Mouse (Mus musculus) heart, postnatal 0 days (tissue): ENCODE results near the gene Enc1. TPM values are rescaled to one million over a fixed set of nuclear protein-coding genes. Genes with fewer than 3 reads are reported as not detected.

ENCODE experiments used
- ATAC-seq: fragments of 200-750 bp; cut with Nextera tagmentation; 2 replicates; pipeline ENCODE4 v1.8.0; 2017; ENCODE audit warnings: low read depth, moderate number of reproducible peaks, moderate library complexity; ENCODE audit not compliant: insufficient read depth
- DNase-seq: peaks from one replicate; pipeline ENCODE4 v3.0.0-alpha.2; 2016; ENCODE audit warnings: low spot score
- H3K27ac ChIP-seq: fragments of 300-500 bp; sonication (generic); 2 replicates; pipeline ENCODE4 v1.5.1; 2014; ENCODE audit warnings: low read depth, mild to moderate bottlenecking
- H3K27me3 ChIP-seq: fragments of 300-500 bp; sonication (generic); 2 replicates; pipeline ENCODE4 v1.6.1; 2014; ENCODE audit warnings: low read length, mixed read lengths; ENCODE audit not compliant: control insufficient read depth, insufficient read depth
- H3K36me3 ChIP-seq: fragments of 300-500 bp; sonication (generic); replicated peaks from 2 replicates; pipeline ENCODE4 v1.6.1; 2014; ENCODE audit warnings: low read length, mixed read lengths; ENCODE audit not compliant: control insufficient read depth, insufficient read depth
- H3K4me1 ChIP-seq: fragments of 300-500 bp; sonication (generic); 2 replicates; pipeline ENCODE4 v1.6.1; 2014; ENCODE audit warnings: antibody characterized with exemption; ENCODE audit not compliant: control insufficient read depth, insufficient read depth
- H3K4me2 ChIP-seq: fragments of 300-500 bp; sonication (generic); 2 replicates; pipeline ENCODE4 v1.6.1; 2014; ENCODE audit warnings: low read depth, mild to moderate bottlenecking, low read length, moderate library complexity
- H3K4me3 ChIP-seq: fragments of 300-500 bp; sonication (generic); 2 replicates; pipeline ENCODE4 v1.5.1; 2014; ENCODE audit warnings: low read depth, low read length
- H3K9ac ChIP-seq: fragments of 300-500 bp; sonication (generic); replicated peaks from 2 replicates; pipeline ENCODE4 v1.6.1; 2014; ENCODE audit warnings: low read depth, low read length, mixed read lengths
- H3K9me3 ChIP-seq: fragments of 300-500 bp; sonication (generic); replicated peaks from 2 replicates; pipeline ENCODE4 v1.6.1; 2016; ENCODE audit warnings: low read length; ENCODE audit not compliant: control insufficient read depth
- CTCF ChIP-seq: IDR thresholded peaks from 2 replicates; pipeline ENCODE4 v1.5.1; 2016; ENCODE audit warnings: antibody characterized with exemption, control low read depth, low read depth
- EP300 ChIP-seq: IDR thresholded peaks from 2 replicates; pipeline ENCODE4 v1.6.1; 2016; ENCODE audit warnings: antibody characterized with exemption, low read depth
- whole genome bisulfite sequencing: fragments of 180-500 bp; shearing (Covaris S2); extraction: QIAGEN DNeasy Blood & Tissue Kit; methylation state at CpG from one replicate; pipeline ENCODE4 v1.1.7; 2014; 5-methylcytosine and 5-hydroxymethylcytosine counted together
- polyA plus RNA-seq: library from polyadenylated mRNA; unstranded; fragments of >200 nt; fragmentation: Nextera tagmentation; extraction: Ambion mirVana; gene quantifications from 2 replicates; pipeline ENCODE4 v1.2.1, GENCODE M21; 2015
- total RNA-seq: library from RNA; depleted of rRNA; stranded (reverse); fragments of >200 nt; gene quantifications from 2 replicates; pipeline ENCODE4 v1.2.3, GENCODE M21; 2014; ENCODE audit warnings: low replicate concordance

Gene Enc1
- total and polyA plus RNA-seq, 2 experiments from 2014 or later, result 1.7 to 10.9 TPM

DNA sequence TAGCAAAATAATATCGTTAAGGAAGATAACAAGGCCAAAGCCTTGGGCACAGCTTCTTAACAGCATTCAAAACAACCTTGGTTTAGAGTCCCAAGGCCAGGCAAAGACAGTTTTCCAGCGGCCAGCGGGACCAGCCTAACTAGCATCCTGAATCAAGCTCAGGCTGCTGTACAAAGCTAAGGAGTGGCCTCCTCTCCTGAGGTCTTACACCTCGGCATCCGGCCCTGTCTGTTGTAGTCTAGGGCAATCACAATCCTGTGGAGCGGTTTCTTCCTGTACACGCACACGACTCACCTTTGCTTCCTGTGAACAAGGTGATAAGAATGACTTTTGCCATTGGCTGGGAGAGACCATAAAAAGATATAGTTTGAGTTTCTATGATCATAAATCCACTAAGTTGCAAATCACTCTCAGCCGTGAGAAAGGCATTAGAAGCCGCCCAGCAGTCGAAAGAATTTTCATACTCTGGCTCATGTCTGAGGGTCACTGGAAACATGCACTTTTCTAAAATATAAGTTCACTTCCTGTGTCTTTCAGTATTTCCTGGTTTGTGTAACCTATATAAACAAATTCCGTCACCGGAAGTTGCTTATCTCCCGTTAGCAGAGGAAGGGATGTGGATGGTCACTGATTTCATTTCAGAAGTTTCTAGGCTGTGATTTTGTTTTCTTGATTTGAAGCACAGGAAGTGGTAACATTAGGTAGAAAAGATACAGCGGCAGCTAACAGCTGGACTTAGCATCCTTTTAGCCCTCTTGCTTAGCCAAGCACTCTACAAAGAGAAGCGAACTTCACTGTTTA is 2.5 kb upstream of the Enc1 start:
- ATAC-seq (no peak), DNase-seq (no peak)
- Histone ChIP-seq H3K27ac (peak overlapping the region; percentile 70), H3K27me3 (peaks cover 7% of the 10 kb centered on the region; the same call in 1 of the 2 replicates), H3K4me2 (no peak overlapping the region), H3K36me3 (no peaks in the 10 kb centered on the region), H3K9ac (no peak overlapping the region), H3K4me3 (no peak overlapping the region), H3K9me3 (no peaks in the 10 kb centered on the region), H3K4me1 (peaks cover 12% of the 10 kb centered on the region)
- TF ChIP-seq CTCF (no peak), EP300 (no peak)
- WGBS, result 53% methylated on average over 16 of the region's 16 CpGs

DNA sequence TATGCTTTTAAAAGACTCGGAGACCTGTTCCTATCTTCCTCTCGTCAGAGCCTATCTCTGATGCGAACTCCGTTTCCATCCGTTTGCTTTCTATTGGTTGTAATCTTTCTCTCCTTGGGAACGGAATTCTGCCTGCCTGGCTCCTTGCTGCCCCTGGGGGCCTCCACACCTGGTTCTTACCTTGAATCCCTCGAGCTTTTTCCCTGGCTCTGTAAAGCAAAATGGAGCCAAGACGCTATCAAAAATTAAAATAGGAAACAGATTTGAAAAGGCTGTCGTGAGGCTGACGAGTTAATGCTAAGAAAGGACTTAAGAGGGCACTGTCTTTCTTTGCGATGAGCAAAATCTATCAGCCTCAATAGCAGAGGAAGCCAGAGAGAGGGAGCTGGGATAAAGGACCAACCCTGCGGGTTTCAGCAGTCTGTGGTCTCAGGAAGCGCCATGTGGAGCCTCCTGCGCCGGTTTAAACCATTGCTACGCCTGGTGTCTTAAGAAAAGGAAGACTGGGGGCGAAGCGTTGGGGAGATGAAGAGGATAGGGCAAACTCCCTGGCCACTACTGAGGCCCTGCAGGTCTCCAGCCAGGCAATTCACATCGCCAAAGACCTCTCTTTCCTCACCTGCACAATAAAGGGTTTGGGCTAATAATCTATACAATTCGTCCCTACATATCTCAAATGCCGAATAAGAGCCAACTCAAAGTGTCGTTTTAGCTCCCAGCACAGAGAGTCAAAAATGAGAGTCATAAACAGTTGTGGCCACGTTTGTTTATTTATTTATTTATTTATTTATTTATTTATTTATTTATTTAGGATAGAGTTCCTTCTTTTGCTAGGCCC is 1.3 kb upstream of the Enc1 start:
- H3K27me3 ChIP-seq, result peaks cover 7% of the 10 kb centered on the region; the same call in 1 of the 2 replicates
- TF ChIP-seq CTCF, result peak; percentile 70
- no peak for TF ChIP-seq EP300
- peaks cover 20% of the 10 kb centered on the region for H3K4me1 ChIP-seq
- no peak overlapping the region for H3K4me3 ChIP-seq
- ATAC-seq (no peak), DNase-seq (peak; percentile 76)
- H3K36me3 ChIP-seq, result no peaks in the 10 kb centered on the region
- no peak overlapping the region for H3K9ac ChIP-seq
- 6% methylated on average over 23 of the region's 23 CpGs for WGBS
- H3K9me3 ChIP-seq, result no peaks in the 10 kb centered on the region
- peak overlapping the region; percentile 92 for H3K4me2 ChIP-seq
- H3K27ac ChIP-seq, result peak overlapping the region; percentile 70

DNA sequence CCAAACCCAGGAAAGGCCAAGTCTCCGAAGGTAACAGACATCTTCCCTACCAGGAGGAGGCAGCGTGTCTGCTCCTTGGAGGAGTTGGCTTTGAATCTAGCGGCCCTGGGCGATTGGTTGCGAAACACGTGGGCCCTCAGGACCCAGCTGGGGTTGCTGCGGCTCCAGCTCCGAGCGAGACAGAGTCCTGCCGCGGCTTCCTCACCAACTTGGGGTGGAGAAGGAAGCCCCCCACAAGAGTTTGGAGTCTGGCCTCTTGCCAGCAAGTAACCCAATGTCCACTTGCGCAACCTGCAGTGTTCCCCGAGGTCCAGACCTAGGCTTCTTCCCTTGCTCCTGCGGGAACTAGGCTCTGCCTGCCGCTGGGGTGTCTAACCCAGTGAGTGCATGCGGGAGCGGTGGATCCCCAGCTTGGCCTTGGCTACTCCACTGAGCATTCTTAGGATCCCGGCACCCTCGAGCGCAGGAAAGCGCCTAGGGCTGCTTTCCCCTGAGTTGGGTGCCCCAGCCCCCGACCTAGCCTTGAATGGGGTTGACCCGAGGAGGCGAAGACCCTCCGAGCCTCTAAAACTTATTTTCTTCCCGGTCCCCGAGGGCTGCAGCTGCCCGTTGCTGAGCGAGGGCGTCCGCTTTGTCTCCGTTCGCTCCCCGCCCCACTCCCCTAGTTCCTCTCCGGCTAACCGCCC is 483 bp upstream of the Enc1 start:
- Histone ChIP-seq H3K4me1 (peaks cover 20% of the 10 kb centered on the region), H3K9me3 (no peaks in the 10 kb centered on the region), H3K4me2 (peak overlapping the region; percentile 92), H3K9ac (peak overlapping the region; percentile 72), H3K27me3 (peaks cover 7% of the 10 kb centered on the region; the same call in 1 of the 2 replicates), H3K27ac (peak overlapping the region; percentile 94), H3K4me3 (peak overlapping the region; percentile 85), H3K36me3 (no peaks in the 10 kb centered on the region)
- ATAC-seq, result peak; percentile 52
- WGBS, result 2% methylated on average over 35 of the region's 36 CpGs
- peak; percentile 45 for DNase-seq
- TF ChIP-seq CTCF (peak; percentile 50), EP300 (no peak)

DNA sequence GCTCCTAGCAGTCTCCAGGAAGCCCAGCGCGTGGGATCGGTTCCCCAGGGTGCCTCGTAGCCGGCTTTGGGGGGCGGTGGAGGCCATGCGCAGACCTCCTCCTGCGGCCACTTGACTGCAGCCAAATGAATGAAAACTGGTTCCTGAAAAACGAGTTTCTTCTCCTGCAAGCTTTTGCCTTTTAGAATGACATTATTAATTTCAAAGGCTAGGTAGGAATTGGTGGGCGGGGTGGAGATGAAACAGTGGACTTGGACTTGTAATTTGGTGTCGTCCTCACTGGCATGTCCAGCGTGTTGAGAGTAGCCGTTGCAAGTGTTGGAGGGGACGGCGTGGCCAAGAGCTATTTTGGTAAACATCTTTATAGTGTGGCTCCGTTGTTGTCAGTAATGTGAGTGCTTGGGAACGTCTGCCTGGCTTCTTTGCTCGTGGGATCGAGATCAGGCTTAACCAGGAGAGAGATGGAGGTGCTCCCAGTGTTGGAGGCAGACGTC is 929 bp downstream of the Enc1 start:
- peaks cover 10% of the 10 kb centered on the region for H3K36me3 ChIP-seq
- H3K9ac ChIP-seq, result peak overlapping the region; percentile 72
- WGBS, result under 1% methylated on average over 20 of the region's 20 CpGs
- H3K27ac ChIP-seq, result peak overlapping the region; percentile 94
- peaks cover 7% of the 10 kb centered on the region; the same call in 1 of the 2 replicates for H3K27me3 ChIP-seq
- peak overlapping the region; percentile 92 for H3K4me2 ChIP-seq
- H3K9me3 ChIP-seq, result no peaks in the 10 kb centered on the region
- TF ChIP-seq CTCF (no peak), EP300 (no peak)
- peaks cover 20% of the 10 kb centered on the region for H3K4me1 ChIP-seq
- no peak for DNase-seq
- no peak for ATAC-seq
- peak overlapping the region; percentile 85 for H3K4me3 ChIP-seq

DNA sequence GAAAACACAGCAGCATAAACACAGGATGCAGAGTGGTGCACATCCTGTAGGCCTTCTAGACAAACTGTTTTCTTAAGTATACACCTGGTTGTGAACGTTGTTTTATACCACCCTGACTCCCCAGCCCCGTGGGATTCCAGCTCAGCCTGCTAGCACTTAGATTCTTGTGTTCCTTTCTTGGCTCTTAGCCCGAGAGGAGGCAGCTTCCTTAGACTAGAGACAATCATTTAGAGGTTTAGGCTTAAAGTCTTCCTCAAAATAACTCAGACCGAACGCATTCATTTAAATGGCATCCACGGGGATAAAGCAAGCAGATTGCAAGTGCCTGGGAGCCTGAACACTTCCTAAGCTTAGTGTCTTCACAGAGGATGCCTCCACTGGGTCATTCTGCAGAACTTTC is 1.8 kb downstream of the Enc1 start:
- Histone ChIP-seq H3K36me3 (peaks cover 12% of the 10 kb centered on the region), H3K4me2 (peak overlapping the region; percentile 92), H3K4me1 (peaks cover 20% of the 10 kb centered on the region), H3K9ac (peak overlapping the region; percentile 72; the same call in 1 of the 2 replicates), H3K4me3 (peak overlapping the region; percentile 85), H3K9me3 (no peaks in the 10 kb centered on the region), H3K27ac (peak overlapping the region; percentile 94), H3K27me3 (peaks cover 7% of the 10 kb centered on the region; the same call in 1 of the 2 replicates)
- DNase-seq, result no peak
- WGBS, result 23% methylated on average over 6 of the region's 6 CpGs
- TF ChIP-seq EP300 (no peak), CTCF (no peak)
- no peak for ATAC-seq
